In the genomic region with DNA sequence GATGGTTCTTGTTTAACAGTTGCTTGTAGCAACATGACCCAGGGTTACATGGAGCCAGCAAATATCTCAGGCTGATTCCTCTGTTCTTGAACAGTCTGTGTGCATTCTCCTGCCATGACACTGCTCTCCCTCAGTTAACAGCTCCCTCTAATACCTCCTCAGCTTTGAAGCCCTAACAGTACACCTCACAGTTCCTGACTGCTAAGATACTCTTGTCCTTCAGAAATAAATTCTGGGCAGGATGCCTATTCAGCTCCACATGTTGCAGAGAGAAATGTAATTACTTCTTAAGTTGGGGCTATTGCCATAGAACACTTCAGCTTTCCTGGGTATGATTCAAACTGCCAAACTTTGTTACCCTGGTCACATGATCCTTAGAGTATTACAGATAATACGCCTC, we compare ENCODE assay signal across 27 mouse cellular contexts. TPM values are rescaled to one million over a fixed set of nuclear protein-coding genes. Genes with fewer than 3 reads are reported as not detected.
DNase-seq lines count a peak whose midpoint lies in the region; ATAC-seq and TF ChIP-seq lines count a peak whose summit lies in the region.
"Had no signal": no experiment of that assay in that cellular context is flagged by ENCODE, and none has a peak within 500 bp of the region (broad histone marks: within the 10 kb centered on the region; RNA-seq: fewer than 3 reads in every experiment).

No protein-coding gene starts in this region.

- no peak overlapping the region for H3K9ac ChIP-seq in limb, embryonic 14.5 days (ENCODE audit: low read depth, low read length, severe bottlenecking)
- H3K9ac ChIP-seq: forebrain, postnatal 0 days; hindbrain, embryonic 12.5 days; liver, embryonic 15.5 days; lung, embryonic 15.5 days; midbrain, embryonic 12.5 days; neural tube, embryonic 13.5 days had no signal

- 82% methylated on average over 1 of the region's 1 CpGs for WGBS in limb, embryonic 14.5 days
- 92% methylated on average over 1 of the region's 1 CpGs for WGBS in limb, embryonic 10.5 days

- no peaks in the 10 kb centered on the region for H3K36me3 ChIP-seq in limb, embryonic 14.5 days (ENCODE audit: control insufficient read depth, insufficient read depth, low read length)
- no peaks in the 10 kb centered on the region for H3K36me3 ChIP-seq in limb, embryonic 10.5 days
- H3K36me3 ChIP-seq: forebrain, embryonic 10.5 days; hindbrain, embryonic 12.5 days; liver, embryonic 15.5 days; lung, embryonic 15.5 days; midbrain, embryonic 12.5 days; neural tube, embryonic 13.5 days had no signal

- DNase-seq in heart, adult 8-10 months (ENCODE audit: low spot score): peak; percentile 6
- DNase-seq in heart, adult 11 months: no peak
- peak; percentile 13 for DNase-seq in limb, embryonic 14.5 days (ENCODE audit: low spot score)
- DNase-seq in limb, embryonic 10.5 days (ENCODE audit: low spot score): no peak
- peak; percentile 38 for DNase-seq in NIH3T3 (ENCODE audit: low read depth)
- peak; percentile 6 for DNase-seq in telencephalon, adult 2 months (ENCODE audit: low read depth, low spot score)
- DNase-seq: adrenal gland, postnatal 25 days; cerebellum, adult 18-20 months; cerebellum, postnatal 10 days; forebrain, postnatal 0 days; gastrocnemius, postnatal 14 days; kidney, adult 8-10 months; kidney, postnatal 4 days; layer of hippocampus, postnatal 36 days; thymus, postnatal 4 days had no signal

- no peak overlapping the region for H3K4me2 ChIP-seq in limb, embryonic 14.5 days (replicated peaks; ENCODE audit: low read depth, low read length, severe bottlenecking)
- H3K4me2 ChIP-seq: hindbrain, embryonic 12.5 days; liver, embryonic 15.5 days; lung, embryonic 15.5 days; midbrain, embryonic 12.5 days; neural tube, embryonic 13.5 days had no signal

- no peak overlapping the region for H3K4me3 ChIP-seq in limb, embryonic 14.5 days (replicated peaks; ENCODE audit: low read length)
- H3K4me3 ChIP-seq in limb, embryonic 10.5 days: no peak overlapping the region
- H3K4me3 ChIP-seq: forebrain, embryonic 10.5 days; hindbrain, embryonic 12.5 days; liver, embryonic 15.5 days; lung, embryonic 15.5 days; midbrain, embryonic 12.5 days; myocyte; neural tube, embryonic 13.5 days had no signal

- H3K27ac ChIP-seq in limb, embryonic 14.5 days (replicated peaks; ENCODE audit: low read depth, low read length): no peak overlapping the region
- no peak overlapping the region for H3K27ac ChIP-seq in limb, embryonic 10.5 days
- H3K27ac ChIP-seq: forebrain, embryonic 10.5 days; hindbrain, embryonic 12.5 days; hindbrain, postnatal 0 days; kidney, postnatal 0 days; liver, embryonic 15.5 days; lung, embryonic 15.5 days; midbrain, embryonic 12.5 days; neural tube, embryonic 13.5 days had no signal

- no peak for TF ChIP-seq POLR2A in limb, embryonic 14.5 days (IDR thresholded peaks at IDR 0.05; ENCODE audit: borderline replicate concordance, extremely low read depth, insufficient read depth, insufficient read length)

- no peaks in the 10 kb centered on the region for H3K9me3 ChIP-seq in limb, embryonic 14.5 days (ENCODE audit: control insufficient read depth, low read length)
- H3K9me3 ChIP-seq in limb, embryonic 10.5 days (replicated peaks): no peaks in the 10 kb centered on the region
- H3K9me3 ChIP-seq: forebrain, embryonic 10.5 days; hindbrain, embryonic 12.5 days; liver, embryonic 15.5 days; lung, embryonic 15.5 days; midbrain, embryonic 12.5 days; neural tube, embryonic 13.5 days had no signal

- H3K27me3 ChIP-seq in limb, embryonic 14.5 days (ENCODE audit: control insufficient read depth, insufficient read depth, low read length): no peaks in the 10 kb centered on the region
- no peaks in the 10 kb centered on the region for H3K27me3 ChIP-seq in limb, embryonic 10.5 days (ENCODE audit: low read depth, poor library complexity, severe bottlenecking)
- H3K27me3 ChIP-seq: CH12.LX; hindbrain, embryonic 12.5 days; liver, embryonic 15.5 days; lung, embryonic 15.5 days; midbrain, embryonic 12.5 days; neural tube, embryonic 13.5 days had no signal

- H3K4me1 ChIP-seq in limb, embryonic 14.5 days (ENCODE audit: control insufficient read depth, insufficient read depth, low read length): peaks cover 3% of the 10 kb centered on the region; the same call in 1 of the 2 replicates
- H3K4me1 ChIP-seq in limb, embryonic 10.5 days: no peaks in the 10 kb centered on the region
- H3K4me1 ChIP-seq: hindbrain, embryonic 12.5 days; liver, embryonic 15.5 days; lung, embryonic 15.5 days; midbrain, embryonic 12.5 days; neural tube, embryonic 13.5 days had no signal

- ATAC-seq in limb, embryonic 14.5 days (ENCODE audit: low FRiP score, low read depth): no peak
- ATAC-seq in erythroblast, adult 5-6 weeks (replicated peaks; ENCODE audit: low FRiP score, poor library complexity, severe bottlenecking): no peak
- ATAC-seq: forebrain, postnatal 0 days; hindbrain, postnatal 0 days; intestine, embryonic 16.5 days had no signal

RNA-seq across cellular contexts. Expression of a gene that starts 29.7 kb away (rescaled TPM):
- 10 to 100 TPM; 16.5 to 21.4 (median 18.4) TPM for total RNA-seq in heart, adult 8-10 months (2022)
- polyA plus RNA-seq in limb, embryonic 14.5 days (2012; rRNA removed): 22.9 and 23.7 TPM in 2 replicates
- polyA plus RNA-seq in limb, embryonic 14.5 days (2014; fragmentation: Nextera tagmentation; extraction: Ambion mirVana): 14.3 and 25.0 TPM in 2 replicates
- polyA plus RNA-seq in limb, embryonic 10.5 days (2016; fragmentation: Nextera tagmentation; extraction: Ambion mirVana): 7.6 and 9.8 TPM in 2 replicates
- 6.1 and 13.3 TPM in 2 replicates for total RNA-seq in erythroblast, adult 5-6 weeks (2015; ENCODE audit: low replicate concordance)
- total RNA-seq in erythroblast, adult 5-6 weeks (2017; ENCODE audit: low replicate concordance): 7.9 and 17.7 TPM in 2 replicates

Comparison
In these comparisons a context has a peak if more than half of its experiments do, and no peak if none do; other contexts are left out.
1. DNase-seq: peak in heart, adult 8-10 months (single experiment), limb, embryonic 14.5 days (single experiment), NIH3T3 (single experiment) and telencephalon, adult 2 months (single experiment); none in heart, adult 11 months (single experiment) and limb, embryonic 10.5 days (single experiment).